15 mouse cellular contexts compared by ENCODE assay signal in the genomic region with DNA sequence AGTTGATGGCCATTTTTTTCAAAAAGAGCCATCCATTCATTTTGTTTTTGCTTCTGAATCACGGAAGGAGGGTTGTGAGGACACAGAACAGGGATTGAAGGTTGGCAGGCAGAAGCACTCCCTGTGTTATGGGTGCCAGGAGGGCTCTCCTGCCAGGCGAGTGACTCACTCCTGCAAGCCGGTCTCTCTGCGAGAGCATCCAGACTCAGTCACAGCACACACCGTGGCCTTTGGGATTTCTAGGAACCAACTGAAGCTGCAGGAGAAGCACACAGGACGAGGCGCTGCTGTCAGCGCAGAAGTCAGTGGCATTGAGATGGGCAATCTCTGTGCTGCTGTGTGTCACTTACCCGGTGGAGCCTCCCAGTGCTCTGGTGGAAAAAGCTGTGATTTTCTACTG.
DNase-seq lines count a peak whose midpoint lies in the region; ATAC-seq lines count a peak whose summit lies in the region.
"Had no signal": no experiment of that assay in that cellular context is flagged by ENCODE, and none has a peak within 500 bp of the region (broad histone marks: within the 10 kb centered on the region; RNA-seq: fewer than 3 reads in every experiment).

No protein-coding gene starts in this region.

- peaks cover 17% of the 10 kb centered on the region for H3K4me1 ChIP-seq in intestine, embryonic 15.5 days (replicated peaks)

- H3K36me3 ChIP-seq in intestine, embryonic 15.5 days = no peaks in the 10 kb centered on the region
- H3K36me3 ChIP-seq: G1E; neural tube, embryonic 13.5 days had no signal

- WGBS in intestine, embryonic 15.5 days = 82% methylated on average over 9 of the region's 9 CpGs

- peak overlapping the region; percentile 32 for H3K27ac ChIP-seq in intestine, embryonic 15.5 days
- H3K27ac ChIP-seq: left cerebral cortex, adult 2 months; neural tube, embryonic 13.5 days had no signal

- no peak overlapping the region for H3K9ac ChIP-seq in intestine, embryonic 15.5 days
- H3K9ac ChIP-seq: neural tube, embryonic 13.5 days had no signal

- H3K9me3 ChIP-seq in intestine, embryonic 15.5 days = no peaks in the 10 kb centered on the region
- H3K9me3 ChIP-seq: G1E; neural tube, embryonic 13.5 days had no signal

- peak; percentile 86 for DNase-seq in heart, adult 11 months
- DNase-seq in heart, adult 9 months (ENCODE audit: low spot score in 2 of 2) = no peak
- DNase-seq in 3T3-L1 (ENCODE audit: low read depth, low spot score) = peak; percentile 86
- peak; percentile 81 for DNase-seq in Muller cell, postnatal 12 days (ENCODE audit: inconsistent ontology term)
- no peak for DNase-seq in kidney, postnatal 36 days
- DNase-seq: kidney, adult 9 months; right cerebral cortex, postnatal 4 days had no signal

- H3K27me3 ChIP-seq in intestine, embryonic 15.5 days (replicated peaks) = no peaks in the 10 kb centered on the region
- H3K27me3 ChIP-seq: neural tube, embryonic 13.5 days had no signal

- H3K4me2 ChIP-seq in intestine, embryonic 15.5 days (replicated peaks) = no peak overlapping the region
- H3K4me2 ChIP-seq: liver, embryonic 11.5 days; midbrain, embryonic 11.5 days; neural tube, embryonic 13.5 days had no signal

- no peak overlapping the region for H3K4me3 ChIP-seq in intestine, embryonic 15.5 days (replicated peaks)
- H3K4me3 ChIP-seq: left cerebral cortex, adult 2 months; neural tube, embryonic 13.5 days had no signal

- ATAC-seq in intestine, embryonic 15.5 days = no peak
- no peak for ATAC-seq in granulocyte monocyte progenitor cell, adult 5-6 weeks (replicated peaks; ENCODE audit: poor library complexity, severe bottlenecking)
- ATAC-seq: forebrain, embryonic 16.5 days had no signal

Comparison
In these comparisons a context has a peak if more than half of its experiments do, and no peak if none do; other contexts are left out.
1. DNase-seq: peak in heart, adult 11 months (single experiment), 3T3-L1 (single experiment) and Muller cell, postnatal 12 days (single experiment); none in heart, adult 9 months (0 of 2) and kidney, postnatal 36 days (0 of 2).